Mouse (Mus musculus): ENCODE results near the gene Ndufv2. TPM values are rescaled to one million over a fixed set of nuclear protein-coding genes. Genes with fewer than 3 reads are reported as not detected.

Ndufv2 gene
- polyA plus RNA-seq, 1 experiment: 175 TPM

GRCm38 (mm10) chr17:66092065-66092464 lies 9.3 kb downstream of the Ndufv2 start:
- H3K4me3 ChIP-seq: no peak overlapping the region
- TF ChIP-seq POLR2AphosphoS2 (IDR thresholded peaks at IDR 0.05; ENCODE audit: insufficient read length, low read depth) (no peak), SRF (IDR thresholded peaks at IDR 0.05; ENCODE audit: control insufficient read depth, insufficient read length, low read depth) (no peak), POLR2A (IDR thresholded peaks at IDR 0.05; ENCODE audit: insufficient read length, low read depth) (no peak), MYOD1 (IDR thresholded peaks at IDR 0.05; ENCODE audit: control insufficient read depth in 1 of 3, insufficient read length in 2 of 3, low read depth in 2 of 3) (no peak), TCF3 (IDR thresholded peaks at IDR 0.05; ENCODE audit: insufficient read length, low read depth) (no peak), MYOG (IDR thresholded peaks at IDR 0.05; ENCODE audit: control insufficient read depth in 1 of 3, insufficient read depth in 1 of 3, insufficient read length in 2 of 3, low read depth in 2 of 3) (no peak), USF1 (IDR thresholded peaks at IDR 0.05; ENCODE audit: low read depth) (no peak), MAX (IDR thresholded peaks at IDR 0.05; ENCODE audit: low read depth) (no peak), TCF12 (IDR thresholded peaks at IDR 0.05; ENCODE audit: insufficient read depth, poor library complexity, severe bottlenecking) (no peak), E2F4 (IDR thresholded peaks at IDR 0.05; ENCODE audit: insufficient read depth) (no peak), CEBPB (IDR thresholded peaks at IDR 0.05; ENCODE audit: insufficient read depth, poor library complexity, severe bottlenecking) (no peak)
- peaks cover 16% of the 10 kb centered on the region for H3K36me3 ChIP-seq (ENCODE audit: control insufficient read depth, insufficient read depth)
- H3K27me3 ChIP-seq (ENCODE audit: control insufficient read depth, insufficient read depth, insufficient read length): no peaks in the 10 kb centered on the region
- no peak overlapping the region for H3ac ChIP-seq (ENCODE audit: control insufficient read depth, insufficient read length)
- H3K79me2 ChIP-seq (ENCODE audit: control insufficient read depth, insufficient read depth): peaks cover 54% of the 10 kb centered on the region
- H3K4me2 ChIP-seq (ENCODE audit: low read depth): no peak overlapping the region

GRCm38 (mm10) chr17:66091392-66091791 lies 10.0 kb downstream of the Ndufv2 start:
- Histone ChIP-seq H3K4me3 (no peak overlapping the region), H3K36me3 (ENCODE audit: control insufficient read depth, insufficient read depth) (peaks cover 21% of the 10 kb centered on the region)
- no peak for TF ChIP-seq MYOG (IDR thresholded peaks at IDR 0.05; ENCODE audit: control insufficient read depth in 1 of 3, insufficient read depth in 1 of 3, insufficient read length in 2 of 3, low read depth in 2 of 3)

GRCm38 (mm10) chr17:66090251-66090650 lies 11.1 kb downstream of the Ndufv2 start:
- Histone ChIP-seq H3K36me3 (ENCODE audit: control insufficient read depth, insufficient read depth) (peaks cover 23% of the 10 kb centered on the region), H3K79me2 (ENCODE audit: control insufficient read depth, insufficient read depth) (peaks cover 36% of the 10 kb centered on the region), H3K27me3 (ENCODE audit: control insufficient read depth, insufficient read depth, insufficient read length) (no peaks in the 10 kb centered on the region), H3K4me3 (no peak overlapping the region), H3K4me2 (ENCODE audit: low read depth) (no peak overlapping the region), H3ac (ENCODE audit: control insufficient read depth, insufficient read length) (no peak overlapping the region)
- no peak for TF ChIP-seq TCF3 (IDR thresholded peaks at IDR 0.05; ENCODE audit: insufficient read length, low read depth)
- no peak for TF ChIP-seq MAX (IDR thresholded peaks at IDR 0.05; ENCODE audit: low read depth)
- no peak for TF ChIP-seq POLR2A (IDR thresholded peaks at IDR 0.05; ENCODE audit: insufficient read length, low read depth)
- TF ChIP-seq MYOD1 (IDR thresholded peaks at IDR 0.05; ENCODE audit: control insufficient read depth in 1 of 3, insufficient read length in 2 of 3, low read depth in 2 of 3): no peak
- no peak for TF ChIP-seq SRF (IDR thresholded peaks at IDR 0.05; ENCODE audit: control insufficient read depth, insufficient read length, low read depth)
- TF ChIP-seq POLR2AphosphoS2 (IDR thresholded peaks at IDR 0.05; ENCODE audit: insufficient read length, low read depth): no peak
- TF ChIP-seq E2F4 (IDR thresholded peaks at IDR 0.05; ENCODE audit: insufficient read depth): no peak
- TF ChIP-seq CEBPB (IDR thresholded peaks at IDR 0.05; ENCODE audit: insufficient read depth, poor library complexity, severe bottlenecking): no peak
- no peak for TF ChIP-seq REST (IDR thresholded peaks at IDR 0.05; ENCODE audit: insufficient read depth, insufficient read length)
- TF ChIP-seq MYOG (IDR thresholded peaks at IDR 0.05; ENCODE audit: control insufficient read depth in 1 of 3, insufficient read depth in 1 of 3, insufficient read length in 2 of 3, low read depth in 2 of 3): no peak

More at GRCm38 (mm10) chr17:66091392-66091791, 10.0 kb downstream of the Ndufv2 start:
- peaks cover 47% of the 10 kb centered on the region for H3K79me2 ChIP-seq (ENCODE audit: control insufficient read depth, insufficient read depth)
- H3K27me3 ChIP-seq (ENCODE audit: control insufficient read depth, insufficient read depth, insufficient read length): no peaks in the 10 kb centered on the region
- H3ac ChIP-seq (ENCODE audit: control insufficient read depth, insufficient read length): no peak overlapping the region
- H3K4me2 ChIP-seq (ENCODE audit: low read depth): no peak overlapping the region

- H3ac ChIP-seq (ENCODE audit: control insufficient read depth, insufficient read length): no peak overlapping the region
- no peak overlapping the region for H3K4me3 ChIP-seq
- H3K27me3 ChIP-seq (ENCODE audit: control insufficient read depth, insufficient read depth, insufficient read length): no peaks in the 10 kb centered on the region
- TF ChIP-seq TCF3 (IDR thresholded peaks at IDR 0.05; ENCODE audit: insufficient read length, low read depth): no peak
- no peak for TF ChIP-seq USF1 (IDR thresholded peaks at IDR 0.05; ENCODE audit: low read depth)
- H3K4me2 ChIP-seq (ENCODE audit: low read depth): no peak overlapping the region
- H3K36me3 ChIP-seq (ENCODE audit: control insufficient read depth, insufficient read depth): peaks cover 29% of the 10 kb centered on the region
- peaks cover 5% of the 10 kb centered on the region for H3K79me2 ChIP-seq (ENCODE audit: control insufficient read depth, insufficient read depth)
These were observed 16.3 kb downstream of the Ndufv2 start for GRCm38 (mm10) chr17:66085038-66085437.

GRCm38 (mm10) chr17:66084486-66084885 lies 16.9 kb downstream of the Ndufv2 start:
- Histone ChIP-seq H3K79me2 (ENCODE audit: control insufficient read depth, insufficient read depth) (peaks cover under 1% of the 10 kb centered on the region), H3ac (ENCODE audit: control insufficient read depth, insufficient read length) (no peak overlapping the region), H3K4me2 (ENCODE audit: low read depth) (no peak overlapping the region), H3K27me3 (ENCODE audit: control insufficient read depth, insufficient read depth, insufficient read length) (no peaks in the 10 kb centered on the region), H3K4me3 (no peak overlapping the region), H3K36me3 (ENCODE audit: control insufficient read depth, insufficient read depth) (peaks cover 33% of the 10 kb centered on the region)
- no peak for TF ChIP-seq MAX (IDR thresholded peaks at IDR 0.05; ENCODE audit: low read depth)
- TF ChIP-seq MYOD1 (IDR thresholded peaks at IDR 0.05; ENCODE audit: control insufficient read depth in 1 of 3, insufficient read length in 2 of 3, low read depth in 2 of 3): no peak
- TF ChIP-seq TCF3 (IDR thresholded peaks at IDR 0.05; ENCODE audit: insufficient read length, low read depth): no peak
- no peak for TF ChIP-seq MYOG (IDR thresholded peaks at IDR 0.05; ENCODE audit: control insufficient read depth in 1 of 3, insufficient read depth in 1 of 3, insufficient read length in 2 of 3, low read depth in 2 of 3)
- no peak for TF ChIP-seq SRF (IDR thresholded peaks at IDR 0.05; ENCODE audit: control insufficient read depth, insufficient read length, low read depth)
- no peak for TF ChIP-seq CEBPB (IDR thresholded peaks at IDR 0.05; ENCODE audit: insufficient read depth, poor library complexity, severe bottlenecking)
- TF ChIP-seq USF1 (IDR thresholded peaks at IDR 0.05; ENCODE audit: low read depth): no peak
- no peak for TF ChIP-seq TCF12 (IDR thresholded peaks at IDR 0.05; ENCODE audit: insufficient read depth, poor library complexity, severe bottlenecking)
- no peak for TF ChIP-seq POLR2AphosphoS2 (IDR thresholded peaks at IDR 0.05; ENCODE audit: insufficient read length, low read depth)
- TF ChIP-seq E2F4 (IDR thresholded peaks at IDR 0.05; ENCODE audit: insufficient read depth): no peak
- no peak for TF ChIP-seq REST (IDR thresholded peaks at IDR 0.05; ENCODE audit: insufficient read depth, insufficient read length)
- no peak for TF ChIP-seq POLR2A (IDR thresholded peaks at IDR 0.05; ENCODE audit: insufficient read length, low read depth)

All from myocyte (in vitro differentiated cells).